Mouse (Mus musculus): ENCODE data around the gene Sox5. TPM values are rescaled to one million over a fixed set of nuclear protein-coding genes. Genes with fewer than 3 reads are reported as not detected.
A peak's percentile ranks its signal among the peaks of the same experiment; 100 is the strongest.

Gene Sox5
- polyA plus RNA-seq (2014; fragmentation: Nextera tagmentation; extraction: Ambion mirVana) = 28.2 and 34.6 TPM in 2 replicates

DNA sequence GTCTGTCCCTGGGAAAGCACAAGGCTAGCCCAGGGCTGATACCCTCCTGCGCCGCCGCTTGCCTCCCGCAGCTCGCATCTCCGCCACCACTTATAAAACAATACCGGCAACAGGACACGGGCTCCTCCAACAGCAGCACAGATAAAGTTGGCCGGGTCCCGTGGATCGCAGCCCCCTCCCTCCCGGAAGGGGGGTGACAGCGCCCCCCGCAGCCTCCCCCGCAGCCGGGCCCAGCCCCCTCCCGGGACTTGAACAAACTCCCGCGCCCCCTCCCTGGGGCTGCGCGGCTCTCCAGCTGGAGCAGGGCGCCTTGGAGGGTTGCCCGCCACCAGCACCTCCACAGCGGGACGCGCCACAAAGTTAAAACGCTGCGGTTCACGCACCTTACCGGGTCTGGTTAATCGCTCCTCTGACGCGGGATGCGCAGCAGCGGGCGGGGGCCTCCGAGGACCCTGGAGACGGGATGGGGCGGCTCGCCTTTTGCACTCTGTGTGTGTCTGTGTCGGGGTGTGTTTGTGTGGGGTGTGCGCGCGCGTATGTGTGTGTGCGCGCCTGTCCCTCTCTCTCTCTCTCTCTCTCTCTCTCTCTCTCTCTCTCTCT, at the start of gene Sox5:
Sox5 (minus strand) TSS at position 547 of the 600 bp plus-strand sequence.
- H3K36me3 ChIP-seq (ENCODE audit: control insufficient read depth, insufficient read depth, low read length) = no peaks in the 10 kb centered on the region
- H3K4me3 ChIP-seq (ENCODE audit: low read depth, low read length) = peak within 1 kb of the TSS; percentile 72
- no peaks in the 10 kb centered on the region for H3K9me3 ChIP-seq (ENCODE audit: control insufficient read depth, low read length)
- H3K4me1 ChIP-seq (ENCODE audit: control insufficient read depth, insufficient read depth, low read length) = peaks cover 3% of the 10 kb centered on the region; the same call in 1 of the 2 replicates
- H3K9ac ChIP-seq (replicated peaks; ENCODE audit: low read depth, low read length) = peak within 1 kb of the TSS; percentile 80
- peak; percentile 83 for ATAC-seq (ENCODE audit: low read depth)
- H3K27ac ChIP-seq (ENCODE audit: low read depth, low read length) = peak within 1 kb of the TSS; percentile 80
- no peaks in the 10 kb centered on the region for H3K27me3 ChIP-seq (ENCODE audit: control insufficient read depth, insufficient read depth, low read length)
- H3K4me2 ChIP-seq (ENCODE audit: low read depth, low read length) = peak within 1 kb of the TSS; percentile 90
- under 1% methylated on average over 39 of the region's 47 CpGs for WGBS

DNA sequence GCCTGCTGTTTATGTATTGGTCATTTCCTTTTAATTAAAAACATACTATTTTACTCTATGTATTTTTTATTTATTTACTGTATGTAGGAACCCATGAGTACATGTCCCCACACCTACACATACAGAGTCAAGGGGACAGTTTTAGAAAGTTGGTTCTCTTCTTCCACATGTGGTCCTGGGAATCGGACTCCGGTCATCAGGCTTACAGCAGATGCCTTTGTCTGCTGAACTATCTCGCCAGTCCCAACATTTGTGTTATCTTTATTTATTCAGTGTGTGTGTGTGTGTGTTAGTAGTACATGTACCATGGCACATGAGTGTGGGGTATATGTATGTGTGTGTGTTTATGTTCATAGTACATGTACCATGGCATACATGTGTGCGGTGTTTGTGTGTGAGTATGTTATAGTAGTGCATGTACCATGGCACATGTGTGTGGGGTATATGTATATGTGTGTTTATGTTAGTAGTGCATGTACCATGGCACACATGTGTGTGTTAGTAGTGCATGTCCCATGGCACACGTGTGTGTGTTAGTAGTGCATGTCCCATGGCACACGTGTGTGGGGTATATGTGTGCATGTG, 43.3 kb upstream of the Sox5 start:
- Histone ChIP-seq H3K27ac (ENCODE audit: low read depth, low read length) (no peak overlapping the region), H3K36me3 (ENCODE audit: control insufficient read depth, insufficient read depth, low read length) (no peaks in the 10 kb centered on the region), H3K9me3 (ENCODE audit: control insufficient read depth, low read length) (no peaks in the 10 kb centered on the region), H3K4me2 (ENCODE audit: low read depth, low read length) (no peak overlapping the region), H3K4me3 (ENCODE audit: low read depth, low read length) (no peak overlapping the region), H3K27me3 (ENCODE audit: control insufficient read depth, insufficient read depth, low read length) (no peaks in the 10 kb centered on the region), H3K9ac (replicated peaks; ENCODE audit: low read depth, low read length) (no peak overlapping the region), H3K4me1 (ENCODE audit: control insufficient read depth, insufficient read depth, low read length) (no peaks in the 10 kb centered on the region)
- no peak for ATAC-seq (ENCODE audit: low read depth)
- 92% methylated on average over 6 of the region's 6 CpGs for WGBS

DNA sequence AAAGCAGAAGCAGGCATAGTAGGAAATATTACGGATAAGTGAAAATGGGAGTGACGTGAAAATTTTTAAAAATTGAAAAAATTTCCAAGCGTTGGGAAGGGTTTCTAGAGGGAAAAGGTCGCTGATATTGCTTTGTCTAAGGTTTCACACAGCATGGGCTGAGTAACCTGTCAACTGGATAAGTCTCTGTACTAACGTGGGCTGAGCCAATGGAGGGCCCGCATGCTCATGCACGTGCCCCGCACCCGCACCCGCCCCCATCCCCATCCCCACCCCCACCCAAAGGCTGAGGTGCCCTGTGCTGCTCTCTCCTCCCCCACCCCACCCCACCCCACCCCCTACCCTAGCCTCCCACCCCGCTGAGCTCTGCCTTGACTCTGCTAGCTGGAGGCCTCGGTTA, 42.4 kb upstream of the Sox5 start:
- Histone ChIP-seq H3K4me3 (ENCODE audit: low read depth, low read length) (no peak overlapping the region), H3K9ac (replicated peaks; ENCODE audit: low read depth, low read length) (no peak overlapping the region), H3K36me3 (ENCODE audit: control insufficient read depth, insufficient read depth, low read length) (no peaks in the 10 kb centered on the region), H3K9me3 (ENCODE audit: control insufficient read depth, low read length) (no peaks in the 10 kb centered on the region), H3K4me2 (ENCODE audit: low read depth, low read length) (no peak overlapping the region), H3K27me3 (ENCODE audit: control insufficient read depth, insufficient read depth, low read length) (no peaks in the 10 kb centered on the region), H3K4me1 (ENCODE audit: control insufficient read depth, insufficient read depth, low read length) (no peaks in the 10 kb centered on the region), H3K27ac (ENCODE audit: low read depth, low read length) (no peak overlapping the region)
- WGBS = 83% methylated on average over 12 of the region's 12 CpGs
- ATAC-seq (ENCODE audit: low read depth) = no peak

DNA sequence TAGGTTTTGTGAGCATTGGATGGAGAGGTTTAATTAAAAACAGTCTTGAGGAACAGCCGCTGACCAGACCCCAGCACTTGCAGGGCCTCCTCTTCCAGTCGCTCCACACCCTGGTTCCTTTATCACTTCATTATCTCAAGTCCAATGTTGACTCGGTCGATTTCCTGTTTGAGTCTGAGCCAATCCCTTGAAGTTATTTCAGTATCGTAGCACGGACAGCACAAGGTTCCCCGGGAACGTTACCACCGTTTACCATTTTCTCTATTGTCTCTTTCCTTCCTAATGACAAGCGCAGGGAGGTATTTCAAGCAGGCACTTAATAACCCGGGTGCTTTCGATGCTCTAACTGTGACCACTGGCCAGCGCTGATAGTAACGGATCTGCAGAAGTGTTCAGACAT, 40.8 kb upstream of the Sox5 start:
- Histone ChIP-seq H3K9me3 (ENCODE audit: control insufficient read depth, low read length) (no peaks in the 10 kb centered on the region), H3K4me3 (ENCODE audit: low read depth, low read length) (no peak overlapping the region), H3K9ac (replicated peaks; ENCODE audit: low read depth, low read length) (no peak overlapping the region), H3K4me2 (ENCODE audit: low read depth, low read length) (no peak overlapping the region), H3K27me3 (ENCODE audit: control insufficient read depth, insufficient read depth, low read length) (no peaks in the 10 kb centered on the region), H3K27ac (ENCODE audit: low read depth, low read length) (no peak overlapping the region), H3K36me3 (ENCODE audit: control insufficient read depth, insufficient read depth, low read length) (no peaks in the 10 kb centered on the region), H3K4me1 (ENCODE audit: control insufficient read depth, insufficient read depth, low read length) (no peaks in the 10 kb centered on the region)
- no peak for ATAC-seq (ENCODE audit: low read depth)
- WGBS = 66% methylated on average over 14 of the region's 14 CpGs

DNA sequence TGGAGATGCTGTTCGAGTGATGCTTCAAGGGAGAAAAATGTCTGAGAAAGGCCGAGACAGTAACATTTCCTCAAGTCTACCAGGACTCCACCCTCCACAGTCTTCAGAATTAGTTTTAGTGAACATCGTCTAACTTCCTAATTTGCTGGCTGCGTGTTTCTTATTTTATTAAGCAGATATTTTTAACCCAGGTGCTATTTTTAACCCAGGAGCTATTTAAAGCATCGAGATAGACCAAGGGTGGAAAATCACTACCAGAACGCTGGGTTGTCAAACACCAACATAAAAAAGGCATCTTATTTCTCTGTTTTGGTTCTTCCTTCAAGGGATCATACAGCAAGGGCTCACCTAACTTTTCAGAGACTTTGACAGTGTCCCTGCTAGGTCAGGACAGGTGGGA, 39.2 kb upstream of the Sox5 start:
- Histone ChIP-seq H3K4me1 (ENCODE audit: control insufficient read depth, insufficient read depth, low read length) (no peaks in the 10 kb centered on the region), H3K27ac (ENCODE audit: low read depth, low read length) (no peak overlapping the region), H3K27me3 (ENCODE audit: control insufficient read depth, insufficient read depth, low read length) (no peaks in the 10 kb centered on the region), H3K9ac (replicated peaks; ENCODE audit: low read depth, low read length) (no peak overlapping the region), H3K9me3 (ENCODE audit: control insufficient read depth, low read length) (no peaks in the 10 kb centered on the region), H3K36me3 (ENCODE audit: control insufficient read depth, insufficient read depth, low read length) (no peaks in the 10 kb centered on the region), H3K4me3 (ENCODE audit: low read depth, low read length) (no peak overlapping the region), H3K4me2 (ENCODE audit: low read depth, low read length) (no peak overlapping the region)
- no peak for ATAC-seq (ENCODE audit: low read depth)
- WGBS = 87% methylated on average over 6 of the region's 6 CpGs

DNA sequence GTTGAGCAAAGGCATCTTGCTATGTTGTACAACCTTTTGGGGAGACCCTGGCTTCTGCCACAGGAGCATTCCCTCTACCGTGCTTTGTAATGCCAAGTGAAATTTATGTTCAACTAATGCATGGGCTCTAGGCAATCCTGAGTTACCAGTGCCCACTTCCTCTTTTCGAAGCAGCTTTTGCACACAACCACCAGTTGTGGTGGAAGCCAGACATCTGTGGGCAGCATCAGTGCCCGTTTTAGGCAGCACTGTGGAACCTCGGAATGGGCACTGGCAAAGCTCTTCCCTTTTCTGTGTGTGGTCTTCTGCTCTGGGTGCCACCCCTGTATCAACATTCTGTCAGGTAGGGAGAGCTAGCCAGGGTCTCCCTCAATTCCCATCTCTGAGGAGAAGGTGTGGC, 36.2 kb upstream of the Sox5 start:
- WGBS = 87% methylated on average over 4 of the region's 4 CpGs
- Histone ChIP-seq H3K4me3 (ENCODE audit: low read depth, low read length) (no peak overlapping the region), H3K4me2 (ENCODE audit: low read depth, low read length) (no peak overlapping the region), H3K9me3 (ENCODE audit: control insufficient read depth, low read length) (no peaks in the 10 kb centered on the region), H3K27me3 (ENCODE audit: control insufficient read depth, insufficient read depth, low read length) (no peaks in the 10 kb centered on the region), H3K4me1 (ENCODE audit: control insufficient read depth, insufficient read depth, low read length) (no peaks in the 10 kb centered on the region), H3K27ac (ENCODE audit: low read depth, low read length) (no peak overlapping the region), H3K36me3 (ENCODE audit: control insufficient read depth, insufficient read depth, low read length) (no peaks in the 10 kb centered on the region), H3K9ac (replicated peaks; ENCODE audit: low read depth, low read length) (no peak overlapping the region)
- ATAC-seq (ENCODE audit: low read depth) = no peak

DNA sequence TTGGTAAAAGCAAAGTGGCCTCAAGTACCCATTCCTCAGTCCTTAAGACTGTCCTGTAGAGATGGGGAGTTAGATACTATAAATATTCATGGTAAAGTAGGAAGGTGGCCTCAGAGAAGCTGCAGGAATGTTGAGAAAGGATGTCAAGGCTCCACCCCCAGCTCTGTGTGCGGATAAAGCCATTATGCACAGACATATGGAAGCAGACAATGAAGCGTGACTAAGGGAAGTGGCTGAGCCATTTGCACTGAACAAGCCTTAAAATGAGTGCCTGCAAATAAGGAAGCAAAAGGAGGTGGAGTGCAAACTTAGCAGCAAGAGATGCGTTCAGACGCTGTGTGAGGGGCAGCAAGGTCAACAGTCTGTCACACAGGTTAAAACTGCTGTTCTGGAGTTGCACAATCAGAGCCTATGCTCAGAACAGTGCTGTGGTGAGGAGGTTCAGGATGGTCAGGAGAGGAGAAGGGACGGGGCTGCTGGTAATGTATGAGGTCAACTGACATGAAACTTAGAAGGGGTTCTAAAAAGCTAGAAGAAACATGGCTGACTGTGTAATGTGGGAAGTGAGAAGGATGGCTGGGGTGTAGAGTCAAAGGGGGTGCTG, 35.7 kb upstream of the Sox5 start:
- no peak overlapping the region for H3K27ac ChIP-seq (ENCODE audit: low read depth, low read length)
- no peak overlapping the region for H3K4me3 ChIP-seq (ENCODE audit: low read depth, low read length)
- H3K9me3 ChIP-seq (ENCODE audit: control insufficient read depth, low read length) = no peaks in the 10 kb centered on the region
- no peaks in the 10 kb centered on the region for H3K36me3 ChIP-seq (ENCODE audit: control insufficient read depth, insufficient read depth, low read length)
- H3K9ac ChIP-seq (replicated peaks; ENCODE audit: low read depth, low read length) = no peak overlapping the region
- ATAC-seq (ENCODE audit: low read depth) = no peak
- 41% methylated on average over 5 of the region's 5 CpGs for WGBS
- H3K4me1 ChIP-seq (ENCODE audit: control insufficient read depth, insufficient read depth, low read length) = no peaks in the 10 kb centered on the region
- no peak overlapping the region for H3K4me2 ChIP-seq (ENCODE audit: low read depth, low read length)
- H3K27me3 ChIP-seq (ENCODE audit: control insufficient read depth, insufficient read depth, low read length) = no peaks in the 10 kb centered on the region

DNA sequence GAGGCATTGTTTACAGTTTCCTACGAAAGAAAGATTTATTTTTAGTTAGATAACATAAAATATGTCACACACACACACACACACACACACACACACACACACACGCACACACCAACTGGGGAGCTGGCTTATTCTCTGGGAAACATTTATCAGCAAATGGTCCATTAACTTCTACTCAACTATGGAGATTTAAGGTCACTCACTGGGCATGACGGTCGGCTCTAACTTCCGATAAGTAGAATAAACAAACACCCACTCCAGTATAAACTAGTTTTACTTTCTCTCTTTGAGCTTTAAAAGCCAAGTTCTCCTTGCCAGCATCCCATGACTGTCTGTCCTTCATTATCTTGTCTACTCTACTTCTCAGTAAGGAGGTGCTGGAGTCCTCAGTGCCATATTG, 33.8 kb upstream of the Sox5 start:
- H3K4me2 ChIP-seq (ENCODE audit: low read depth, low read length) = no peak overlapping the region
- H3K9ac ChIP-seq (replicated peaks; ENCODE audit: low read depth, low read length) = no peak overlapping the region
- no peaks in the 10 kb centered on the region for H3K9me3 ChIP-seq (ENCODE audit: control insufficient read depth, low read length)
- H3K4me3 ChIP-seq (ENCODE audit: low read depth, low read length) = no peak overlapping the region
- no peak for ATAC-seq (ENCODE audit: low read depth)
- no peaks in the 10 kb centered on the region for H3K36me3 ChIP-seq (ENCODE audit: control insufficient read depth, insufficient read depth, low read length)
- WGBS = 58% methylated on average over 5 of the region's 5 CpGs
- no peaks in the 10 kb centered on the region for H3K4me1 ChIP-seq (ENCODE audit: control insufficient read depth, insufficient read depth, low read length)
- no peak overlapping the region for H3K27ac ChIP-seq (ENCODE audit: low read depth, low read length)
- H3K27me3 ChIP-seq (ENCODE audit: control insufficient read depth, insufficient read depth, low read length) = no peaks in the 10 kb centered on the region

DNA sequence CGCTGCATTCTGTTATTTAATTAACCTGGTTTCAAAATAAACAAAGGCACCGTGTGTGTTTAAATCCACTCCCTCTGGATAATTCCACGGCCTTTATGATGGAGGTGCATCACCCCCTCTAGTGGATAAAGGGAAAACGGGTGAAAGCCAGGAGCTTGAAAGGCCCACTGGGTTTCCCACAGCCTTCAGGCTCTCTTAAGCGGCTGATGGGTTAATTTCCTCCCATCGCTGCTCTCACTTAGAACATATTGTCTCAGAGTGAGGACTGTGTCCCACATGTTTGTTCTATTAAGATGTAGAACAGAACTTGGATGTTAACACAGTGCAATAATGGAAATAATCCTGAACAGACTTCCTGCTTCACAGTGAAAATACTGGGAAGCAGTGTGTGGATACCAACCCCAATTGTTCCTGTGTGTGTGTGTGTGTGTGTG, 33.2 kb upstream of the Sox5 start:
- Histone ChIP-seq H3K27ac (ENCODE audit: low read depth, low read length) (no peak overlapping the region), H3K4me3 (ENCODE audit: low read depth, low read length) (no peak overlapping the region), H3K36me3 (ENCODE audit: control insufficient read depth, insufficient read depth, low read length) (no peaks in the 10 kb centered on the region), H3K9me3 (ENCODE audit: control insufficient read depth, low read length) (no peaks in the 10 kb centered on the region), H3K4me2 (ENCODE audit: low read depth, low read length) (no peak overlapping the region), H3K4me1 (ENCODE audit: control insufficient read depth, insufficient read depth, low read length) (no peaks in the 10 kb centered on the region), H3K9ac (replicated peaks; ENCODE audit: low read depth, low read length) (no peak overlapping the region), H3K27me3 (ENCODE audit: control insufficient read depth, insufficient read depth, low read length) (no peaks in the 10 kb centered on the region)
- ATAC-seq (ENCODE audit: low read depth) = peak; percentile 63; the same call in 1 of the 2 replicates
- WGBS = 9% methylated on average over 6 of the region's 6 CpGs
